Mouse (Mus musculus): ENCODE measurements at regions not wholly inside any gene's neighbourhood (a gene's known extent, or its start where the extent isn't known, plus 50 kb on each side); places are given as distances from the start of the nearest gene placed in this dataset.
"Not testable (repeated sequence)": the region's sequence is repeated elsewhere in the genome, so short reads cannot be mapped to it uniquely, and the experiment has no call there.

GRCm38 (mm10) chr12:79989582-79990110 lies 123.2 kb downstream of the Zfp36l1 start:
- no peak for DNase-seq

GRCm38 (mm10) chr12:79988401-79989358 lies 124.1 kb downstream of the Zfp36l1 start:
- DNase-seq, result no peak

GRCm38 (mm10) chr12:79986241-79986976 lies 126.4 kb downstream of the Zfp36l1 start:
- DNase-seq, result no peak

- no peak for DNase-seq
Measured at GRCm38 (mm10) chr12:79984985-79985747, 127.6 kb downstream of the Zfp36l1 start.

- no peak for DNase-seq
Measured at GRCm38 (mm10) chr12:79984025-79984790, 128.6 kb downstream of the Zfp36l1 start.

GRCm38 (mm10) chr12:79983232-79983631 lies 129.6 kb downstream of the Zfp36l1 start:
- DNase-seq, result no peak

- DNase-seq, result not testable (repeated sequence)
Measured at GRCm38 (mm10) chr12:79982497-79982896, 130.3 kb downstream of the Zfp36l1 start.

GRCm38 (mm10) chr12:79980711-79981110 lies 132.1 kb downstream of the Zfp36l1 start:
- DNase-seq, result no peak

GRCm38 (mm10) chr12:79977136-79977535 lies 135.7 kb downstream of the Zfp36l1 start:
- no peak for DNase-seq

- no peak for DNase-seq
Measured at GRCm38 (mm10) chr12:79975466-79976239, 137.2 kb downstream of the Zfp36l1 start.

- no peak for DNase-seq
Measured at GRCm38 (mm10) chr12:79975050-79975449, 137.8 kb downstream of the Zfp36l1 start.

- no peak for DNase-seq
Measured at GRCm38 (mm10) chr12:79974530-79974929, 138.3 kb downstream of the Zfp36l1 start.

GRCm38 (mm10) chr12:79973566-79974230 lies 139.1 kb downstream of the Zfp36l1 start:
- no peak for DNase-seq

- no peak for DNase-seq
Measured at GRCm38 (mm10) chr12:79970981-79971390, 141.8 kb downstream of the Zfp36l1 start.

GRCm38 (mm10) chr12:79970227-79970901 lies 142.4 kb downstream of the Zfp36l1 start:
- DNase-seq, result peak; percentile 38

GRCm38 (mm10) chr12:79969346-79970226 lies 143.2 kb downstream of the Zfp36l1 start:
- no peak for DNase-seq

GRCm38 (mm10) chr12:79968676-79969075 lies 144.1 kb downstream of the Zfp36l1 start:
- no peak for DNase-seq

- peak; percentile 62 for DNase-seq
Measured at GRCm38 (mm10) chr12:79967491-79968255, 145.1 kb downstream of the Zfp36l1 start.

Measured in cerebellum, adult 9-11 months (tissue).